Mouse (Mus musculus) embryonic facial prominence, embryonic 13.5 days (tissue): ENCODE measurements around the gene Zfp936. TPM values are rescaled to one million over a fixed set of nuclear protein-coding genes. Genes with fewer than 3 reads are reported as not detected.
"Not testable (repeated sequence)": the region's sequence is repeated elsewhere in the genome, so short reads cannot be mapped to it uniquely, and the experiment has no call there.

Source experiments
- ATAC-seq: fragments of 200-750 bp; cut with Nextera tagmentation; 2 replicates; pipeline ENCODE4 v1.8.0; 2017; ENCODE audit warnings: low read depth; ENCODE audit not compliant: insufficient number of reproducible peaks, insufficient read depth, low FRiP score, low TSS enrichment
- H3K27ac ChIP-seq: fragments of 300-500 bp; sonication (generic); 2 replicates; pipeline ENCODE4 v1.5.1; 2015; ENCODE audit warnings: moderate library complexity, mild to moderate bottlenecking, inconsistent platforms
- H3K27me3 ChIP-seq: fragments of 300-500 bp; sonication (generic); 2 replicates; pipeline ENCODE4 v1.6.1; 2015; ENCODE audit warnings: mild to moderate bottlenecking, inconsistent platforms
- H3K36me3 ChIP-seq: fragments of 300-500 bp; sonication (generic); 2 replicates; pipeline ENCODE4 v1.6.1; 2015; ENCODE audit warnings: mild to moderate bottlenecking, inconsistent platforms
- H3K4me1 ChIP-seq: fragments of 300-500 bp; sonication (generic); 2 replicates; pipeline ENCODE4 v1.6.1; 2015; ENCODE audit warnings: inconsistent platforms
- H3K4me2 ChIP-seq: fragments of 300-500 bp; sonication (generic); 2 replicates; pipeline ENCODE4 v1.6.1; 2015; ENCODE audit warnings: moderate library complexity, mild to moderate bottlenecking, inconsistent platforms
- H3K4me3 ChIP-seq: fragments of 300-500 bp; sonication (generic); 2 replicates; pipeline ENCODE4 v1.5.1; 2015; ENCODE audit warnings: mild to moderate bottlenecking, inconsistent platforms
- H3K9ac ChIP-seq: fragments of 300-500 bp; sonication (generic); 2 replicates; pipeline ENCODE4 v1.6.1; 2015; ENCODE audit warnings: mild to moderate bottlenecking, inconsistent platforms
- H3K9me3 ChIP-seq: fragments of 300-500 bp; sonication (generic); 2 replicates; pipeline ENCODE4 v1.6.1; 2016; ENCODE audit warnings: inconsistent platforms
- WGBS: fragments of 180-500 bp; shearing (Covaris S2); methylation state at CpG from one replicate; pipeline ENCODE4 v1.1.7; 2015; ENCODE audit warnings: mixed read lengths; 5-methylcytosine and 5-hydroxymethylcytosine counted together
- microRNA-seq: library from miRNA; unstranded; fragments of <30 nt; microRNA quantifications from one replicate; pipeline ENCODE4, GENCODE M21; 2016
- polyA plus RNA-seq: library from polyadenylated mRNA; unstranded; fragments of >200 nt; fragmentation: Nextera tagmentation; extraction: Ambion mirVana; gene quantifications from 2 replicates; pipeline ENCODE4 v1.2.1, GENCODE M21; 2015

Gene Zfp936
- polyA plus RNA-seq, result not detected in 2 replicates

GRCm38 (mm10) chr7:43113929-43114328, at the start of gene Zfp936:
Zfp936 (plus strand) TSS chr7:43114229.
- WGBS, result 82% methylated on average over 10 of the region's 10 CpGs

GRCm38 (mm10) chr7:43077831-43078230, 36.2 kb upstream of the Zfp936 start:
- Histone ChIP-seq H3K27ac (no peak overlapping the region), H3K27me3 (no peaks in the 10 kb centered on the region), H3K4me1 (no peaks in the 10 kb centered on the region), H3K9ac (no peak overlapping the region), H3K36me3 (no peaks in the 10 kb centered on the region), H3K4me2 (no peak overlapping the region), H3K4me3 (no peak overlapping the region), H3K9me3 (peaks cover 15% of the 10 kb centered on the region)
- WGBS, result 86% methylated on average over 8 of the region's 8 CpGs
- ATAC-seq, result no peak

More at GRCm38 (mm10) chr7:43113929-43114328, at the start of gene Zfp936:
- H3K27ac ChIP-seq, H3K4me3 ChIP-seq, H3K9me3 ChIP-seq, H3K4me2 ChIP-seq, ATAC-seq, H3K27me3 ChIP-seq, H3K36me3 ChIP-seq, H3K4me1 ChIP-seq, H3K9ac ChIP-seq: not testable (repeated sequence)

GRCm38 (mm10) chr7:43128691-43129090, 14.7 kb downstream of the Zfp936 start:
- peaks cover 43% of the 10 kb centered on the region for H3K9me3 ChIP-seq
- not testable (repeated sequence) for H3K36me3 ChIP-seq, H3K4me2 ChIP-seq, H3K4me1 ChIP-seq, H3K27me3 ChIP-seq, H3K9ac ChIP-seq, ATAC-seq, H3K4me3 ChIP-seq, H3K27ac ChIP-seq
- WGBS, result 92% methylated on average over 15 of the region's 15 CpGs

GRCm38 (mm10) chr7:43164121-43164520, 50.1 kb downstream of the Zfp936 start:
- 71% methylated on average over 4 of the region's 4 CpGs for WGBS
- H3K4me3 ChIP-seq, H3K9ac ChIP-seq, H3K4me1 ChIP-seq, H3K27ac ChIP-seq, ATAC-seq, H3K36me3 ChIP-seq, H3K27me3 ChIP-seq, H3K4me2 ChIP-seq: not testable (repeated sequence)
- H3K9me3 ChIP-seq, result peaks cover 63% of the 10 kb centered on the region

- H3K27me3 ChIP-seq, H3K4me3 ChIP-seq, H3K4me2 ChIP-seq, H3K36me3 ChIP-seq, ATAC-seq, H3K9ac ChIP-seq, H3K4me1 ChIP-seq, H3K27ac ChIP-seq: not testable (repeated sequence)
- H3K9me3 ChIP-seq, result peaks cover 62% of the 10 kb centered on the region
- WGBS, result 86% methylated on average over 4 of the region's 4 CpGs
These were observed 53.1 kb downstream of the Zfp936 start for GRCm38 (mm10) chr7:43167101-43167500.

GRCm38 (mm10) chr7:43167811-43168210, 53.8 kb downstream of the Zfp936 start:
- not testable (repeated sequence) for H3K9ac ChIP-seq, ATAC-seq, H3K27ac ChIP-seq, H3K4me2 ChIP-seq, H3K27me3 ChIP-seq, H3K36me3 ChIP-seq, H3K4me3 ChIP-seq, H3K4me1 ChIP-seq
- WGBS, result 91% methylated on average over 1 of the region's 1 CpGs
- H3K9me3 ChIP-seq, result peaks cover 63% of the 10 kb centered on the region

GRCm38 (mm10) chr7:43168212-43168611, 54.2 kb downstream of the Zfp936 start:
- not testable (repeated sequence) for H3K36me3 ChIP-seq, ATAC-seq, H3K4me2 ChIP-seq, H3K4me1 ChIP-seq, H3K27ac ChIP-seq, H3K4me3 ChIP-seq, H3K27me3 ChIP-seq, H3K9ac ChIP-seq
- 41% methylated on average over 1 of the region's 1 CpGs for WGBS
- peaks cover 63% of the 10 kb centered on the region for H3K9me3 ChIP-seq

- Histone ChIP-seq H3K27ac (no peak overlapping the region), H3K4me3 (no peak overlapping the region), H3K9ac (no peak overlapping the region), H3K36me3 (no peaks in the 10 kb centered on the region), H3K27me3 (no peaks in the 10 kb centered on the region), H3K4me1 (no peaks in the 10 kb centered on the region), H3K4me2 (no peak overlapping the region), H3K9me3 (peaks cover 44% of the 10 kb centered on the region)
- 87% methylated on average over 14 of the region's 14 CpGs for WGBS
- ATAC-seq, result no peak
These were observed 63.1 kb downstream of the Zfp936 start for GRCm38 (mm10) chr7:43177003-43177702.

- H3K9ac ChIP-seq, H3K36me3 ChIP-seq, ATAC-seq, H3K4me1 ChIP-seq, H3K27ac ChIP-seq, H3K4me2 ChIP-seq, H3K27me3 ChIP-seq, H3K4me3 ChIP-seq: not testable (repeated sequence)
- WGBS, result 81% methylated on average over 7 of the region's 7 CpGs
- peaks cover 11% of the 10 kb centered on the region for H3K9me3 ChIP-seq
These were observed 99.8 kb downstream of the Zfp936 start for GRCm38 (mm10) chr7:43213781-43214180.

Small RNA genes within 50 kb of the gene (microRNA-seq; reads per million reads assigned to microRNA genes)
- not detected for gene Gm22707

Other genes starting within 250 kb of the Zfp936 start
- not detected in 2 replicates for gene Gm2381, start 247.0 kb upstream of the Zfp936 start, polyA plus RNA-seq
- not detected in 2 replicates for gene Vmn2r63, start 180.4 kb upstream of the Zfp936 start, polyA plus RNA-seq
- not detected in 2 replicates for gene Gm9268, start 95.5 kb upstream of the Zfp936 start, polyA plus RNA-seq
- gene Zfp715, start 199.1 kb downstream of the Zfp936 start, polyA plus RNA-seq, result 12.8 and 14.1 TPM in 2 replicates
- gene Siglecf, start 237.1 kb downstream of the Zfp936 start, polyA plus RNA-seq, result 0.14 and 0.28 TPM in 2 replicates